Mouse (Mus musculus): ENCODE data around the gene Rrm2.

The Rrm2 gene

DNA sequence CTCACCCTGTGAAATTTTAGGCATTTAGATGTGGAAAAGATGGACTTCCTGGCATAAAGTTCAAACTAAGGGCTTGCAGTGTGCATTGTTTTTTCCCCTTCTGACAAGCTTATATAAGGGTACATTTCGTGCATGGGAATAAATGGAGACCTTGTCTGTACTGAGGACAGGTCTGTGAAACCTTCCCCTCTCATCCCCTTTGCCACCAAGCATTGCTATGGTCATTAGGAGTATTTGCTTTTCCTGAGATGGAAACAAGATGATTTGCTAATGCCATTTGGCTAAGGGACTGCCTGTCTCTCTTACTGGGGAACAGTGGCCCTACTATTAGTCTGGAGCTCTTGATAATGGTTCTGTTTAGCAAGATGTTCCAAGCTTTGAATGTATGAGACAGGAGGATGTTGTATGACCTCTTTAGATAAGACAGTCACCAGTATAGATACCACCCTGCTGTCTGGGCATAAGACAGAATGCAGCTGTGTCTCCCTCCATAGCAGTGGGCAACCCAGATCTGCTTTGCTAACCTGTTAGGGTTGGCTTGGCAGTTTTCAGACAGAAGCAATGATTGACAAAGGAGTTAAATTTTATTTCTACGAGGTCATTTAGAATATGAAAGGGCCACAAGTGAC is 7.3 kb downstream of the Rrm2 start:
- TF ChIP-seq GATA4 (IDR thresholded peaks at IDR 0.05; ENCODE audit: insufficient replicate concordance, low read length), result no peak

DNA sequence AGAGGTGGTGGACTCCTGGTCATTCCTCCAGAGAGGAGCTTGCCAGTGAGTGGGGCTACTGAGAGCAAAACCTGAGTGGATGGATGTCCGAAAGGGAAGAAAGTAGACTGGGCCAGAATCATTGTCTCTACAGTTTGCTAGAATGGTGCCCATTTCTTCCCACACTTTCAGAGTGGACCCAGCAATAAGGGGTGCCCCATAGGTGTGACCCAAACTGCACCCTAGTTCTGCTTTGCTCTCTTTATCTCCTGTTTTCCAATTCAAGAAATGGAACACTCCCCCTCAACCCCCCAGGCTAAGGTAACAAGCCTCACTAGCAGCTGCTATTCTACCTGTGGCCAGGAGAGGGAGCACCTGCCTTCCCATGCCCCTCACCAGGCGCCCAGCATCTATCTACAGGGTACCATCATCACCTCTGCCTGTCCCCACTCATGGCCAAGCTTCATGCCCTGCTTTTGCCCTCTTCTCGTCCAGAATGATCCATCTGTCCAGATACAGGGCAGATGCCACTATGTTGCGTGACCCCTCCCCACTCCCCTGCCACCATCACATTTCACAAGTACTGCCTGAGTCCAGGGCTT is 8.8 kb downstream of the Rrm2 start:
- TF ChIP-seq GATA4 (IDR thresholded peaks at IDR 0.05; ENCODE audit: insufficient replicate concordance, low read length), result no peak

DNA sequence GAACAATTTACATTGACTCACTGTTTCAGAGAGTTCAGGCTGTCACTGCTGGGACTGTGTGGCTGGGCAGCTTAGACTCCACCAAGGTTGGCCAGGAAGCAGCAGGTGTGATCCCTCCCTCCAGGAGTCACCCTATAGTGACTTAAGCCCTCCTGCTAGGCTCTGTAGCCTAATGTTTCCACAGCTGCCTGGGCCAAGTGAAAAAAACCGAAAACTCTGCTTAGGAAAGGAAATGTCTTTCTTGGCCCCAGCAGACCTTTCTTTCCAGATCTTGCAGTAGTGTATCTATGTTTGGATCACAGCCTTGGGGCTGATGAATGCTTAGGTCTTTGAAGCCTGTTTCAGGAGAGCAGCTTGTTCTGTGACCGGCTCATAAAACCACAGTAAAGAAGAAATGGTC is 15.4 kb downstream of the Rrm2 start:
- TF ChIP-seq GATA4 (IDR thresholded peaks at IDR 0.05; ENCODE audit: insufficient replicate concordance, low read length), result no peak

DNA sequence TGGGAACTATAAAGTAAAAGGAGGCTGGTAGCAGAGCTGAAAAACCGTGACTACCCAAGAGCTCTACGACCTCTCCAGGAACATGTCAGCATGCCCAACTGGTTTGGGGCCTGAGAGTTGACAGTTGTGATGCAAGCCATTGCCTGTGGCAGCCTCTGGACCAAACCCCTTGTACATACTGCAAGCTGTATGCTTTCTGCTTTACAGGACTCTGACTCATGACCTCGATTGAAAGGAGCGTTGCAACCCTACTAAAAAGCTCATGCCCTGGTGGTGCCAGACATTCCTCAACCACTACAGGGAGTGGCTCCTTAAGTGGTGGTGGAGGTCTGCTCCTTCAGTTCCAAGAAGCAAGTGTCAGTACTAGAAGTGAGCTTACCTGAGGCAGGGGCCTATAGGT is 15.8 kb downstream of the Rrm2 start:
- no peak for TF ChIP-seq GATA4 (IDR thresholded peaks at IDR 0.05; ENCODE audit: insufficient replicate concordance, low read length)

DNA sequence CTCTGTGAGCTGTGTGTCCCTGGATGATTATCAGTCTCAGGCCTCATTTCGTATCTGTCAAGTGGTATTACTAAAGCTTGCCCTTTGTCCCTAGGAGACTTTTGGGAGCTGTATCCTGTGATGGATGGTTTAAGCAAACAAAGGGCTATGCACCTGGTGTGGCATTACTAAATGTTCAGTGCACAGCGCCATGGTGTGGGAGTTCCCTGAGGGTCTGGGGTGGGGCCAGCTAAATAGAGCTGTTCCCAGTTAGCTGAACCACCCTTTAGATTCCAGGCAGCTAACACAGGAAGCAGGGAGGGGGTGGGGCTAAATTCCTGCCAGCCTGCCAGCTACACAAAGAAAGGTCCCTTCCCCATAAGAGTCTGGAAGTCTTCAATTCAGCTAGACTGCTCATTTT is 16.3 kb downstream of the Rrm2 start:
- TF ChIP-seq GATA4 (IDR thresholded peaks at IDR 0.05; ENCODE audit: insufficient replicate concordance, low read length), result no peak

DNA sequence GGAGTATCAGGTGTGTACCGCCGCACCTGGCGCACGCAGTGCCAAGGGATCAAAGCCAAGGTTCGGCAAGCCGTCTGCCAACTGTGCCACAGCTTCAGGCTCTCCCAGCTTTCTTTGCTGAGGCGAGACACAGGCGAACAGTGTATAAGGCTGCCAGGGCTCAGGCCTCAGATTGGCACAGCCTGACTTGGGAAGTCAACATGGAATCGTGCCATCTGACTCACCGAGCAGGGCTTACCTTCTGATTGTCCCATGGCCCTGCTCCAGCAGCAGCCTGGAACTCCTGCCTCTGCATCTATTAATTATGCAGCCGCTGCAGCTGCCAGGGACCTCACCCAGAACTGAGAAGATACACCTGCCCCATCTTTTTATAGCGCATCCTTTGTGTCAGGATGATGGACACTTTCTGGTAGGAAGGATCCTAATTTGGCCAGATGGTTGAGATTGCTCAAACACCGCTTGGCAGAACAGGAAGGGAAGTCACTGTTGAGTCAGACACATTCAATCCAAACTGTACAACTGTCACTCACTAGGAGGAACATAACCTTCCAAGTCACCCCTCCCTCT is 26.9 kb downstream of the Rrm2 start:
- TF ChIP-seq GATA4 (IDR thresholded peaks at IDR 0.05; ENCODE audit: insufficient replicate concordance, low read length), result no peak

DNA sequence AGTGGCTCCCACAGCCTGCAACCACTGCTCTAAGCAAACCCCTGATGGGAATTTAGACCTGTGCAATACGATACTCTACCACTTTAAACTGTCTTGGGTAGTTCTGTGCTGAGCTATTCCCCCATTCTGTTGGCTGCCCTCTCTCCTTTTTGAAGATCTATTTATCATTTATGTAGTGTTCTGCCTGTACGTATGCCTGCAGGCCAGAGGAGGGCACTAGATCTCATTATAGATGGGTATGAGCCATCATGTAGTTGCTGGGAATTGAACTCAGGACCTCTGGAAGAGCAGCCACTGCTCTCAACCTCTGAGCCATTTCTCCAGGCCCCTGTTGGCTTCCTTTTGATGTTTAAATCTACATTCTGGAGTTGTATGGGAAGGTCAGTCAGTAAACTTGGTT is 28.9 kb downstream of the Rrm2 start:
- TF ChIP-seq GATA4 (IDR thresholded peaks at IDR 0.05; ENCODE audit: insufficient replicate concordance, low read length), result no peak

DNA sequence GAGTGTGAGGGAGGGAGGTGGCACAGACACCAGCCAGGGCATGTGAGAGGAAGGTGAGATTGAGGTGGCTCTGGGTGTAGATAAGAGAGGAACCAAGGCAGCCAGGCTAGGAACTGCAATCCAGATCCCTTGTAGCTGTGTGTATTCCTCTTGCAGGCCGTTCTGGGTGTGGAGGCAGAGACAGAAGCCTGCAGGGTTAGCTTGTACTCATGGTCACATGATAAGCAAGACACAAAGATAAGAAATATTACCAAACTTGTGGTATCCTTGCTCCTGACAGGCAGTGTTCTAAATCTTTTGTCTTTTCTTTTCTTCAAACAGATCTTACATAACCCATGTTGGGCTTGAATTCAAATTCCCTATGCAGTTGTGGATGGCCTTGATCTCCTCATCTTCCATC is 31.9 kb downstream of the Rrm2 start:
- TF ChIP-seq GATA4 (IDR thresholded peaks at IDR 0.05; ENCODE audit: insufficient replicate concordance, low read length), result no peak

DNA sequence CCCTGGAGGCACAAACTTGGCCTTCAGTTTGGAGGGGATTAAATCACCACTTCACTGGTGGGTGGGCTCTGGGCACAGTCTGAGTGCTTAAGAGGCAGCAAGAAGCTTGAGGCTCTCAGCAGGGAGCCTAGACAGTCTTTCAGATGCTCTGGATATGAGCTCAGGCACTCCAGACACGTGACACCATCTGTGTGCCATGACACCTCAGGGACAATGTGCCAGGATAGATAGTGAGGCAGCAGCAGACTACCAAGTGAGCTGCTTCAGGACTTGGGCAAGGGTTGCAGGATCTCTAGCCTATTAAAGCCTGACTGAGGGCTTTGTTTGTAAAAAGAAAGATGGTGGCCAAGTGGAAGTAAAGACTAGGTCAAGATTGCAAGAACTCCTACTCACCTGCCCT is 36.3 kb downstream of the Rrm2 start:
- no peak for TF ChIP-seq GATA4 (IDR thresholded peaks at IDR 0.05; ENCODE audit: insufficient replicate concordance, low read length)

DNA sequence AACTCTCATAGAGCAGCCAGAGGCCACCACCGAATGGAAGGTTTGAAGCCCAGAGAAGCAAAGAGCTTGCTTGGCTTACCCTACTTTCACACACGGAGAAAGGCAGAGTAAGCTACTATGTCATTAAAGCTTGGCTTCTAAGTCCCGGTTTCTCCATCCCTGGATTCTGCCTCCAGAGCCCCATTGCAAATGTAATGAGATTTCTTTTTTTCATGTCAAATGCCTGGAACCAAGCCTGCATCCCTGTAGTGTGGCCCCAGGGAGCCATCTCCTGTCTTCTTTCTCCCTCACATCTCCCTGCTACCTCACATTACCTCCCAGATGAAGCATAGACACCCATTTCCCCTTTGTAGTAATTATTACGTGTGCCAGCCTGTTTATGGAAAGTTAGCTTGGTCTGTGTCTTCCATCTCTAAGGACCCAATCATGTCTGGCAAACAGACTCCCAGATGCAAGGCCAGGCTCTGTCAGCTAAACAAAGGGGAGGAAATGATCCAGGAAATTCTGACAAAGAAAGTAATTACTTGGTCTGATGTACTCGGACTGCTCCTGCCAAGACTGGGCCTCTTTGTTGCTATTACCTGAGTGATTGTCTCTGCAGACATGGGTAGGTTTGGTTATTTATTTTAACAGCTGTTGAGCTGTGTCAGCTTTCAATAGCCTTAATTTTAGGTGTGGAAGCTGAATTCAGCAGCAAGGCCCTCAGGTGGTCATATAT is 38.7 kb downstream of the Rrm2 start:
- no peak for TF ChIP-seq GATA4 (IDR thresholded peaks at IDR 0.05; ENCODE audit: insufficient replicate concordance, low read length)

DNA sequence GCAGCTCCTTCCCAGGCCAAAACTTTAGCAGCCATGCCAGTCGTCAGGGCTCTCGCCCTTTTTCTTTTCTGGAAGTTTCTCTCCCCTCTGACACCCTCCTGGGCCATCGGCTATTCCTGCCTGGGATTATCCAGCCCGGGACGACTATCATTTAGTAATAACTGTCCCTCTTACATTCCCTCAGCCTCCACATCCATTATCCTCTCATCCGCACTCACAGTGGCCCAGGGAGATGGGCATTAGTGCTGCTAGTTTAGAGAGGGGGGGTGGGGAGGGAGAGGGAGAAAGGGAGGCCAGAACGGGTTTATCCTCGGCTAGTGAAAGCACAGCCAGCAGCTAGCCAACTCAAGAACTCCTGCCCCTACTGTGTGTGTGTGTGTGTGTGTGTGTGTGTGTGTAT is 39.3 kb downstream of the Rrm2 start:
- TF ChIP-seq GATA4 (IDR thresholded peaks at IDR 0.05; ENCODE audit: insufficient replicate concordance, low read length), result no peak

DNA sequence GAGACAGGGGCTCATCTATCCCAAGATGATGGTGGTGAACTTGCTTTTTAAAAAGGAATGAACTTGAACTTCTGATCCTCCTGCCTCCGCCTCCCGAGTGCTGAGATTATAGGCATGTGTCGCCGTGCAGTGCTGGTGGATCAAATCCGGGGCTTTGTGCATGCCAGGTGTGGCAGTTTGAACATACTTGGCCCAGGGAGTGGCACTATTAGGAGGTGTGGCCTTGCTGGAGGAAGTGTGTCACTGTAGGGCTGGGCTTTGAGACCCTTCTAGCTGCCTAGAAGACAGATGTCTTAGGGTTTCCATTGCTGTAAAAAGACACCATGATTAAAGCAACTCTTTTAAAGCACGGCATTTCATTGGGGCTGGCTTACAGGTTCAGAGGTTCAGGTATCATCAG is 42.5 kb downstream of the Rrm2 start:
- no peak for TF ChIP-seq GATA4 (IDR thresholded peaks at IDR 0.05; ENCODE audit: insufficient replicate concordance, low read length)

DNA sequence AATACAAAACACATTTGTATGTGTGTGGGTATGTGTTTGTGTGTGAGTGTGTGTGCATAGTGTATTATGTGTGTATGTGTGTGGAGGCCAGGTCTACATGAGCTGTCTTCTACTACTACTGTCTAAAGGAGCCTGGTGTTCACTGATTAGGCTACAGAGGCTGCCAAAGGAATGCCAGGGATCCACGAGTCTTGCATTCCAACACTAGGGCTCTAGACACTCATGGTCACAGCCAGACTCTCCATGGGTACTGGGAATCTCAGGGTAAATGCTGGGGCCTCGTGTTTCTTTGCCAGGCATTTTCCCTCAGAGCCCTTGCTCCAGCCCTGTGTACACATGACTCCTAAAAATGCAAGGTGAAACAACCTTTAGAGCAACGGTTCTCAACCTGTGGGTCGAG is 45.6 kb downstream of the Rrm2 start:
- TF ChIP-seq GATA4 (IDR thresholded peaks at IDR 0.05; ENCODE audit: insufficient replicate concordance, low read length), result no peak

DNA sequence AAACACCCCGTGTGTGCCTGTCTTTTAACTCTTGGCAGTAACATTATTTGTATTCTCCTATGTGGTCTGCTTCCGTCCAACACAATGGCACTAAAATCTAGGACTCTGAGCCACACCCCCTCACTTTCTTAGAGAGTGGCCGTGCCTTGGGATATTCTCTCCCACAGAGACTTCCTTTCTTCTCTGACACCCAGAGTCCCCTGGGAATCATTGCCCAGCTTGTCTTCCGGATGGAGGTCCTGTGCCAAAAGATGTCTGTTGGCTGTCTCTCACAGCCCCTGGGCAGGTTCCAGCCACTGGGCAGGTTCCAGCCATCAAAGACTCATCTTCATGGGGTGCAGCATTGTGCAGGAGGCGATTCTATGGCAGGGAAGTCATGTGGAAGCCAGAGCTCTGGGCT is 46.7 kb downstream of the Rrm2 start:
- TF ChIP-seq GATA4 (IDR thresholded peaks at IDR 0.05; ENCODE audit: insufficient replicate concordance, low read length), result no peak

DNA sequence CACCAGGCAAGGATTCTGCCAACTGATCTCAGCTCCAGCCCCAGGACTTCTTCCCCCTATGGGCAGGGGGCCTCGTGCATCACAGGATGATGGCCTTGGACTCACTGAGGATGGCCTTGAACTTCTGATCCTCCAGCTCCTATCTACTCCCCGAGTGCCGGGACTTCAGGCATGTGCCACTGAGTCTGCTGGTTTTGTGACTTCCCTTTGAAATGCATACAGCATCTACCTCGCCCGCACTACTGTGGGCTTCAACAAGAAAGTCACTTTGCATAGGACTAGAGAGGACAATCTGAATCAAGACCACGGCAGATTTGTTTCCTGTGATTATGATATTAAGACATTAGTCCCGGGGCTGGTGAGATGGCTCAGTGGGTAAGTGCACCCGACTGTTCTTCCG is 47.4 kb downstream of the Rrm2 start:
- no peak for TF ChIP-seq GATA4 (IDR thresholded peaks at IDR 0.05; ENCODE audit: insufficient replicate concordance, low read length)

DNA sequence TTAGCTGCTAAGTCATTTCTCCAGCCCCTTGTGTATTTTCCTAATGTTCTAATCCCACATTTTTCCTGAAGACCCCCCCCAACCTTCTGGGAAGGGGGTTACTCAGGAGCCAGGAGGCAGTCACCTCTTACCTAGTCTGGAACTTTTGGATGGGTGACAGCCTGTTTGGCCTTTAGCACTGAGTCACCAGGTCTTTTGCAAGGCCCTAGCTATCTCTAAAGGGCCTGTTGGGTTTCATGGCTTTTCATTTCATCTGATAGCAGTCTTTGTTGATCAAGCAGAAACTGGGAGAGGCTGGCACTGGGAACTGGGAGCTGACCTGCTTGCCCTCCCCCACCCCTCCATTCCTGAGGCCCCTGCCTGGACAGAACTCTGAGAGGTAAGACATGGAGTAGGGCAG is 49.3 kb downstream of the Rrm2 start:
- TF ChIP-seq GATA4 (IDR thresholded peaks at IDR 0.05; ENCODE audit: insufficient replicate concordance, low read length), result no peak; the same call in 1 of the 2 replicates
